Mouse (Mus musculus) adrenal gland, adult 8-10 months (tissue): Measurements from ENCODE around the gene Cep131. TPM values are rescaled to one million over a fixed set of nuclear protein-coding genes. Genes with fewer than 3 reads are reported as not detected.

ENCODE experiments used
- DNase-seq: peaks from one replicate; pipeline ENCODE4 v3.0.0; 2022
- microRNA-seq, 2 experiments: library from miRNA; unstranded; fragments of <30 nt; microRNA quantifications; one replicate each; pipeline ENCODE4 v1.2.0; 2022
- total RNA-seq, 4 experiments: library from RNA; stranded (reverse); gene quantifications; 2 replicates each; pipeline ENCODE4 v1.2.4; 2022

Gene Cep131
- total RNA-seq, 4 experiments from 2014 or later: 42.9 to 315 (median 94.5) TPM

- DNase-seq: no peak
Observed at GRCm38 (mm10) chr11:120022841-120023240, 63.8 kb downstream of the Cep131 start.

GRCm38 (mm10) chr11:120022216-120022615, 64.4 kb downstream of the Cep131 start:
- DNase-seq: no peak

- no peak for DNase-seq
Observed at GRCm38 (mm10) chr11:120021367-120021766, 65.3 kb downstream of the Cep131 start.

GRCm38 (mm10) chr11:120019542-120020440, 66.8 kb downstream of the Cep131 start:
- no peak for DNase-seq

GRCm38 (mm10) chr11:120017011-120017410, 69.6 kb downstream of the Cep131 start:
- no peak for DNase-seq

GRCm38 (mm10) chr11:120014758-120015157, 71.9 kb downstream of the Cep131 start:
- no peak for DNase-seq

Small RNA genes within 50 kb of the gene (microRNA-seq; reads per million reads assigned to microRNA genes)
- gene Gm25948 (0 to 0.17 reads per million in 2 experiments), gene Mir3065 (0 reads per million in 2 experiments), gene Mir338 (0 reads per million in 2 experiments)

Other genes with a start within 250 kb of the Cep131 start
- gene Chmp6, start 173.4 kb downstream of the Cep131 start, total RNA-seq: 10 to 100 TPM; 36.1 to 46.8 (median 45.7) TPM
- gene Baiap2, start 144.1 kb downstream of the Cep131 start, total RNA-seq: 10 to 100 TPM in 3 of 4 experiments, 1 to 10 TPM in 1; 9.3 to 39.2 (median 25.4) TPM
- 10 to 100 TPM; 14.3 to 22.8 (median 18.3) TPM for gene Aatk, start 39.7 kb downstream of the Cep131 start, total RNA-seq
- 10 to 100 TPM; 15.2 to 19.1 (median 15.7) TPM for gene Tepsin, start 11.9 kb upstream of the Cep131 start, total RNA-seq
- 10 to 100 TPM; 55.2 to 74.8 (median 64.3) TPM for gene Ndufaf8, start 12.1 kb upstream of the Cep131 start, total RNA-seq
- 100 to 1,000 TPM; 155 to 215 (median 187) TPM for gene Slc38a10, start 64.5 kb upstream of the Cep131 start, total RNA-seq
- gene Bahcc1, start 146.1 kb upstream of the Cep131 start, total RNA-seq: 10 to 100 TPM; 16.6 to 24.5 (median 19.5) TPM